Mouse (Mus musculus) large intestine, adult 2 months (tissue): ENCODE measurements around the gene Otop2. TPM values are rescaled to one million over a fixed set of nuclear protein-coding genes. Genes with fewer than 3 reads are reported as not detected.
A peak's percentile ranks its signal among the peaks of the same experiment; 100 is the strongest.

ENCODE experiments used
- DNase-seq: peaks from one replicate; pipeline ENCODE4 v3.0.0-alpha.2; 2012; ENCODE audit warnings: low read depth, low spot score
- WGBS: fragments of 180-500 bp; shearing (Covaris S2); methylation state at CpG from one replicate; pipeline ENCODE4 v1.1.7; 2018; 5-methylcytosine and 5-hydroxymethylcytosine counted together
- polyA plus RNA-seq: library from polyadenylated mRNA; depleted of rRNA; stranded (reverse); fragments of >200 nt; gene quantifications from 2 replicates; pipeline ENCODE4 v1.2.3, GENCODE M21; 2012; rRNA removed

Otop2 gene
- polyA plus RNA-seq, result 0.05 and 0.63 TPM in 2 replicates

DNA sequence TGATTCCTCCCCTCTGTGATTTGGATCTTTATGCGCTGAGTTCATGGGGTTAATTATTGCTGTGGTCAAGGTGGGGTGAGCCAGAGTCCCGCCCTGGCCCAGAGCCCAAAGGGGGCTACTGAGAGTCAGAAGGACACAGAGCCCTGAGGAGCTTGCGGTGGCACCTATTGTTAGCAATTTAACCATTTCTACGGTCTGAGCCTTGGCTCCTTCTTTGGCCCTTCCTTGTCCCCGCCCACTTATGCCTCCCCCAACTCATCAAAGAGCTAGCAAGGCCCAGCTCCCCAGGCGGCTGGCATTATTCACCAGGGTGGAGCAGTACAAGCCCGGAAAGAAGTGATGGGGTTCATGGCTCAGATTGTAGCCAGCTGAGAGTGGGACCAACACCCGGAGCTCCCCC, at the start of gene Otop2:
Gene Otop2 (plus strand): TSS at position 301 of the 400 bp plus-strand sequence.
- WGBS, result 36% methylated on average over 8 of the region's 8 CpGs

DNA sequence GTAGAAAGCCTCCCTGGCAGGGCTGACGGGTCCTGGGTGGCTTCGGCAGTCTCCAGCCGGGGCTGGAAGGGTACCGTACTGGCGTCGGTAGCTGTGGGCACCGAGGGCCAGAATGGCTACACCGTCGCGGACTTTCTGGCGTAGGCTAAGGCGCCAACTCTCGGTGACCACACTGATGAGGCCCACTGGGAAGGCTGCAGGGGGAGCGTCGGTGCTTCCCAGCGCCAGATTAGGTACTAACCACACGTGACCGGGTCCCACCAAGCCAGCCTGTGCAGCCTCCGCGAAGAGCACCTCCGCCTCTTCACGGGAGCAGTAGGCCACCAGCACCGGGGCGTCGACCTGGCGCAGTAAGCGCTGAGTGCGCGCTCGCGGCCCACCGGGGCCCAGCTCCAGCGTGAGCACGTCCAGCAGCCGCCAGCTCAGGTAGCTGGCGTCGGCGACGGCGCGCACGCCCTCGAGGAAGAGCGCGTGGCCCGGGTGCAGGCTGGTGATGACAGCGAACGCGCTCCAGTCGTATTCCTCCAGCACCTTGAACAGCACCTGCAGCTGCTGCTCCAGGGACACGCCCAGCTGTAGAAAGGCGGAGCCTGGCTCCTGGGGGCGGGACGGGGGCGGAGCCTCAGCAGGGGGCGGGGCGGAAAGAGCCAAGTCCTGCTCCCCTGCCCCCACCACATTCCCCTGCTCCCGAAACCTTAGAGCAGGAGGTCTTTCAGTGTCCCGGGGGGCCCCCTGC, 49.0 kb upstream of the Otop2 start:
- 18% methylated on average over 59 of the region's 59 CpGs for WGBS
- DNase-seq, result no peak

More for the DNA sequence above, at the start of gene Otop2:
- no peak for DNase-seq

DNA sequence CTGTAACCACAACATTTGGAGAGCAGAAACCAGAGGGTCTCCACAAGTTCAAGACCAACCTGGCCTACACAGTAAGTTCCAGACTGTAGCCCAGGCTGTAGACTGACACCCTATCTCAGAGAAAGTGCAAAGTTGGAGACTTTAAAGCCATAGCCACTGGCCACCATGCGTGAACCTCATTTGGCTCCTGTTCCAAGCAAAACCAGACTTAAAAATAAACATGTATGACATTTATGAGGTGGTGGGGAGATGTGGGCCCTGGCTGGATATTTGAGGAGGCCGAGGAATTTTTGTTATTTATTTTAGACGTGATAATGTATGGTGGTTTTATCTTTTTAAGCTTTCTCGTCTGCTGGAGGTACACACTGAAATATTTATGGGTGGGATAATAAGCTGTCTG, 47.8 kb upstream of the Otop2 start:
- no peak for DNase-seq
- 28% methylated on average over 4 of the region's 4 CpGs for WGBS

DNA sequence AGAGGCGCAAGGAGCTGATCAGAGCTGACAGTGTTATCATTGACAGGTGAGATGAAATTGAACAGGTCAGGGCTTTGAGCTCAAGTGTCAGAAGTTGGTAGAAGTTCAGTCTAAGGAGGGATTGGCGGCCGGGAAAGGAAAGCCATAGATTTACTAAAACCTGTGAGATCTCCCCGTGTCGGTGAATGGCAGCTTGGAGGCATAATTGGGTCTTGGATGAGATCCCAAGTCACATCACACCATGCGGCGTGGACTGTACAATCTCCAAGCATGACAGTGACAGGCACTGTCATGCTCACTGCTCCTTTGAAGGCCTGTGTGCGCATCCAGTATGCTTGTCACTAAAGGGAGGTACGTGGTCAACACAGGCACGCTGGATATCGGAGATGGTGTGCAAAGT, 44.0 kb upstream of the Otop2 start:
- WGBS, result 75% methylated on average over 11 of the region's 11 CpGs
- DNase-seq, result no peak

DNA sequence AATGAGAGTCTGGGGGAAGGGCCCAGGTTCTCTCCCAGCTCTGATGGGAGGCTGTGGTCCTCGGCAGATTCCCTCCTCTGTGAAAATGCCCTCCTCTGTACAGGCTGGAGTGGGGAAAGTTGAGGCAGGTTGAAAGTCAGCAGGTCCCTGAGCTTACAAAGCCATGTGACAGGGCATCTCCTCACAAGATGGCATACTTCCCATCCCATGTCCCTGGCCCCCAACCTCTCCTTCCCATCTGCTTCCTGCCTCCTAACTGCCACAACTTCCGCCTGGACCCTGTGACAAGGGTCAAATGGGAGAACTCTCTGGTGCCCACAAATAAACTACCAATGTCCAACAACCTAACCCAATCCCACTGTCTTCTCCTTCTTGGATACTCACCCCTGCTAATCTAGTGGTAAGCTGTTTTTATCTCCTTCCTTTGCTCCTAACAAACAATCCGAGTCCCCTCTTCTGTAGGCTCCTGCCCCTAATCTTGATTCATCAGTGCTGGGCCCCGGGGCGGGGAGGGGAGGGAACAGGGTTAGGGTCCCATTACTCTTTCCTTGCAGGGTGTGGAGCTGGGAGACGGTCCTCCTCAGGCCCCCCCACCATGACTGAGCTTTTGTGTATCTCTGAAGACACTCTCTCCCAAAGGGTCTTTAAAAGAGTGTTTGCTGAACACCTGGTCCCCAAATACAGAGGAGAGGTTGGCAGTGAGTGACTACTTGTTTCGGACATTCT, 42.7 kb upstream of the Otop2 start:
- WGBS, result 64% methylated on average over 7 of the region's 7 CpGs
- no peak for DNase-seq

DNA sequence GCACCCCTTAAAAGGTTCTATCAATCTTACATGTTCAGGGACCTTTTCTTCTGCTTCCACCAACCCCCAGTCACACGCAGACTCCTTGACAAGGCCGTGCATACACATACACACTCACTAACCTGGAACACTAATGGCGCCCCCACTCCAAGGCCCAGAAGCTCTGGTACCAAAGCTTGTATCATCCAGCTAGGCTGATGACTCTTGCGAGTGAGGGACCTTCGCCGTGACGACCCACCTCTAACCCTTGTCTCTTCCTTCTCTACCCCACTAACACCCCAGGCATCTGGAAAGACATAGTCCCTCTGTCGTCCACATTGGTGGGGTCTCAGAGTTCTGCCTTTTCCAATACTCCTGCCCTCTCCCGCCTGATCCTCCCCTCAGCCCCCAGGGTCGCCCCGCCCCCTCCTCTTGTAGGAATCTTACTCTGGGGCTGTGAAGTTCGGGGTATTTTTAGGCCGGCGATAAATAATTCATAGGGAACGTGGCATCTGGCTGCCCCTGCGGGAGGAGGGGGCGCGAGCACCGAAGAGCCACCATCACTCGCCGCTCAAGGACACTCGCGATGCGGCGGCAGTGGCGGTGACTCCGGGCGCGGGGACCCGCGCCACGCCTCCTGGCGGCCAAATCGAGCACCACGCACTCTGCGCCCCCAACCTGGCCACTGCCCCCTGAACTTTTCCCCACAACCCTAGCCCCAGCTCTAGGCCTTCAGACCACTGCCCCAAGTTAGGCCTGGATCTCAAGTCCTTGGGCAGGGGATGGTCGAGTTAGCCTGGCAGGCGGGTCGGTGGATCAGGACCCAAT, 41.9 kb upstream of the Otop2 start:
- no peak for DNase-seq
- WGBS, result 9% methylated on average over 39 of the region's 39 CpGs

DNA sequence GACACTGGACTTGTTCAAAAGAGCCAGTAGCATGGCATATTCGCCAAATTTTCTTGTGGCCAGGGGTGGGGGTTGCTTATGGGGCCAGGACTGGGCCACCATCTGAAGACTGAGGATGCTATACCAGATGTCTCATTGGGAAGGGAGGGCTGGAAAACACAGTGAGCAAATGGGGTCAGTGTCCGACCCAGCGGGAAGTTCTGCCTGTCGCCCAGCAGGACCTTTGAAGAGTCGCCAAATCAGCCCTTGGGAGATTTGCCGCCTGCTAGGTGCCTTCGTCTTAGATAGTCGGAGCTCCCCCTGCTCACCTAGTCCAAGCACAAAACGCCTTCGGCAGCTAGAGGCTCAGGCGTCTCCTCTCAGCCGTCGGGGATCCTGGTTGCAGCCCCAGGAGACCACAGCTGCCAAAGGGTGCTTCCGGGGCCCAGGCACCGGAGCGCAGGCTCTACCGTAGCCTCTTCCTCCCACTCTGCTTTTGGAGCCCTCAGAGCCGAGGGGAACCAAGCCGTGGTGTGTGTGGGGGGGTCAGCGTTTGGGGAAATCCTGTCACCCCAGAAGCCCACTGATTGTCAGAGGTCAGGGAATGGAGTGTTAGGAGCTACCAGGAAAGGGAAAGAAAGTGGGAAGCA, 41.1 kb upstream of the Otop2 start:
- 6% methylated on average over 20 of the region's 20 CpGs for WGBS
- DNase-seq, result no peak

DNA sequence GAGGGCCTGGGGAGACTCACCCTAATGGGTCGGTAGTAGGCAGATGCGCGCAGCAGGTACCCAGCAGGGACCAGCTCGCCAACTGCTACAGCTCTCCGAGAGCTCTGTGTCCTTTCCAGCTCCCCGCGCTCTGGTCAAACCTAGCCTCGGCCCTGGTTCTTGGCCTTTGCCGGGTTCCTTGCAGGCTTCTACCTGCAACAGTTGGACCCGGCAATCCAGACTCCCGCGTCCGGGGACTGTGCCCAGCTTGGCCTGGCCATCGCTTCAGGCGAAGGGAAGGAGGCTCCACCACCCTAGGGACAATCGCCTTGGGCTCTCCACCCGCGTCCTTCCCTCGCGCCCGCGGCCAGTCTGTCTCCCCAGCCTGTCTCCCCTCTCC, 40.6 kb upstream of the Otop2 start:
- whole genome bisulfite sequencing, result 5% methylated on average over 22 of the region's 22 CpGs
- DNase-seq, result no peak

DNA sequence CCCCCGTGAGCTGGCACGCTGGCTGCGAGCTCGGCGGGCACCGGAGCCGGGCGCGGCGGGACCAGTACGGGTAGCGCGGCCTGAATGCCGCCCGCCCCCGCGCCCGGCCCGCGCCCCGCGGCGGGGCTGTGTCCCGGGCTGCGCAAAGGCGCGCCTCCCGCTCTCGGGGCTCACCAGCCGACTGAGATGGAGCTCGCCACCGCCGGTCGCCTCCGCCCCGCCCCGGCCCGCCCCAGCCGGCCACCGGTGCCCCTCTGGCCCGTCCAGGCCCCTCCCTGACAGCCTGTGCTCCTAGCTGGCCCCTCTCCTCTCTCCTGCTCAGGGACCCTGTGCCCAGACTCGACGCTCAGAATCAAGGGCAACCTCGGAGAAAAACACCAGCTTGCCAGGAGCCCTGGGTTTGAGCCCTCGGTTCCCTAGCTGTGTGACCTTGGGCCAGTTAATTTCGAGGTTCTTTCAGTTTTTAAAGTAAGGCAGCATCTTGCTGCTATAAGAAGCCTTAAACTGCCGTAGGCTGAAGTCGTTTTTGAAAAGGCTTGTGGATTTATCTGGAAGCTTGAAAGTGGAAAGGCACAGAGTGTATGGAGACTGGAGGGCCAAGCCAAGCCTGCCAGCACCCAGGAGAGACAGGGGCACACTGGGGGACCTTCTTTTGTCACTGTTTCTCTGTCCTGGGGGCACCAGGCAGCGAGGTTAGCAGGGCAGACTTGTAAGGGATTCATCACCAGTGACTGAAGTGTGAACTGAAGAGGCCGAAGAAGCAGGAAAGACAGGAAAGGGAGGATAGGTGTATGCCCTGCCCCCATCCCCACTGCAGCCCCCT, 39.7 kb upstream of the Otop2 start, which contains the start of gene Grin2c:
Gene Grin2c (minus strand): TSS at position 183 of the 823 bp plus-strand sequence.
- WGBS, result 11% methylated on average over 50 of the region's 50 CpGs
- no peak for DNase-seq

DNA sequence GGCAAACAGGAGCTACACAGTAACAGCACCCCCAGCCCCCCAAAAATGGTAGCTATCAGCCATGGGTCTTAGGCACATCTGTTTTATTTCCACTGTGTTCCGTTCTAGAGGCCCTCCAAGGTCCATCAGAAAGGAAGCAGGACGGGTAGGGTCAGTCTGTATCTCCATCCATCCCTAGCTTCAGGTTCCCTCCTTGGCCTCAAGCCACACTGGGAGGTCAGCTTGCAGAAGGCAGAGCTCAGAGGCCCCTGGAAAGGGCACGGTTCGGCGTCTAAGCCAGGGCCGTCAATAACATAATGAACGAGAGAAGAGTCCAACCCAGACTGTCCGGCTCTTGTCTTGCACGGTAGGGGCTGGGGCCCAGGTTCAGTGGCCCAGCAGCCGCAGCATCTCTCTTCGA, 39.0 kb upstream of the Otop2 start:
- no peak for DNase-seq
- WGBS, result 90% methylated on average over 11 of the region's 11 CpGs

DNA sequence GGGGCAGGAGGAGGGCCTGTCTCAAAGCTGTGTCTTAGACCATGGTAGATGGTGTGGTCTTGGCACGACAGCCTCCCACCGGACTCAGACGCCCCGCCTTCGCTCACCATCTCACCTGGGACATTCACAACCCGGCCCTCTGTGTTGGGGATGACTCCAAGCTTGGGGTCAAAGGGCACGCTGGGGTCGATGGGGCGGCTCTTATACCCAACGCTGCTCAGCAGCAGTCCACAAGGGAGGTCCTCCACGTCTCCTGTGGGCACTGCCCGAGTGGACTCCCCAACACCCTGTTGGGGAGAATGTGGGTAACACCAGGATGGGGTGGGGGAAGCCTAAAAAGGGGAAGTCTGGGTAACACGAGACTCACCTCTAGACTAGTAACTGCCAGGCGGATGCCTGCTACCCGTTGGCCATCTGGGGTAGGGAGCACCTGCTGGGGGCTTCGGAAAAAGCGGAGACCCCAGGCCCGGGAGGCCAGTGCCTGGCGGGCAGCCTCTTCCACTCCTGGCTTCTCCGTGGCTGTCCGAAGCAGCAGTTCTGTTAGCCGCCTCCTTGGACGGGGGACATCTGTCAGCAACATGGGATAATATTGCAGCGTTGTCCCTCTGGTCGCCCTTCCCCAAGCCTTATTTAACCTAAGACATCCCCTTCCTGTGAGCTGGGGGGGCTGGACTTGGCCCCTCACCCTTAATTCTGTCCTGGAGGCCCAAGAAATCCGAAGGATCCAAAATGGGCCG, 37.5 kb upstream of the Otop2 start:
- 89% methylated on average over 27 of the region's 27 CpGs for WGBS

DNA sequence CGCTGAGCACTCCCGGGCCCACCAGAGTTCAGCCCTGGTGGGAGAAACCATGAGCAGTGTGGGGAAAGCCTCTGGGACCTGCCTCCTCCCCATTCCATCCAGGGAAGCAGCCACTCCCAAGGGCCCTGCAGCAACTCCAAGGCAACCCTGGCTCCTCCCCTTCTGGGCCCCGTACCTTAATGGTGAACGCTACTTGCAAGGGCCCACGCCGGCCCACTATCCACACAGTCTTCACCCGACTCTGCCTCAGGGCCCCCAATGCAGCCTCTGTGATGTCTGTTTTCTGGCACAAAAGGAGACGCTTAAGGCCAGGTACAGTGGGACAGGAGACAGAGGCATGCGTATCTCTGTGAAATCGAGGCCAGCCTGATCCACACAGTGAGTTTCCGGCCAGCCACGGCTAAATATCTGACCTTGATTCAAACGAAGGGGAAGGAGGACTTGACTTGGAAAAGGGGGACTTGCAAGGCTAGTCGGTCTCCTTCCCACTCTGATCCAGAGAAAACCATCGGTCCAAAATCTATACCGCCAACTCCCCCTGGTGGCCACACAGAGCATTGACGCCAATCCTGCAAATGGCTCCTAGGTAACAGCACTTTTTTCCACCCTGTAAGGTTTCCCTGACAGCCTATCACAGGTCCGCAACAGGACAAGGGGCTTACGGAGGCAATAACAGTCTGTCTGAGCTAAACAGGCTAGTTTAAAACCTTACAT, 36.7 kb upstream of the Otop2 start:
- DNase-seq, result peak; percentile 32
- 35% methylated on average over 19 of the region's 19 CpGs for WGBS

More for the DNA sequence above, 37.5 kb upstream of the Otop2 start:
- no peak for DNase-seq

DNA sequence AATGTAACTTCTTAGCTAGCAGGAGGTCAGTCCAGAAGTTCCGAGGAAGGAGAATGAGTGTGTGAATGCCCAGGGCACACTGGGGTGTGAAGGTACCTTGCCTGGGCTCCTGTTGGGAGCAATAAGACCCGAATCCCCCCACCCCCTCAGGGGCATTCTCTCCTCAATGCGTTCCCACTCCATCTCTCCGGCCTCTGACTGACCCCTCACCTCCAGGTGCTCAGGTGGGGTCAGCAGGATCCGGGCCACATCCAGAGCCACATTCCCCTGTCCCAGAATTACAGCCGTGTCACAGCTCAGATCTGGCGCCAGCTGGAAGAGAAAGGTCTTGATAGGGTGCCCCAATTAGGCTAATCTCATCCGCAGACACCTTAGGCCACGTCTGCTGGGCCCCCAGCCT, 35.9 kb upstream of the Otop2 start:
- 83% methylated on average over 9 of the region's 9 CpGs for WGBS
- DNase-seq, result no peak

DNA sequence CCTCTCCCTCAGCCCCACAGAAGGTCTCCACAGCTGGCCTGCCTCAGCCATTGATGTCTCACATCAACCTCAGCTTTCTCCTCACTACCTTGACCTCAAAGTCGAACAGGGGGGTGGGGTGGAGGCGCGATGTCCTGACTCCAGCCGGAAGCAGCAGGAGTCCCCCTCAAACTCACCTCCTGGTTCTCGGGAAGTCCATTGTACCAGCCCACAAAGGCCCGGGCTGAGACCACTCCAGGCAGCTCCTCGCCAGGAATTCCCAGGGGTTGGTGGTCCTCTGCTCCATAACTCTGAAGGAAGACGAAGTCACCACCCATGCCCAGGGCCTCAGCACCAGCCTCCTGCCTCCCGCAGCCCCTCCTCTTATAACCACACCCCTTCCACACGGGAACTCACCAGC, 35.5 kb upstream of the Otop2 start:
- WGBS, result 81% methylated on average over 10 of the region's 10 CpGs
- DNase-seq, result no peak

DNA sequence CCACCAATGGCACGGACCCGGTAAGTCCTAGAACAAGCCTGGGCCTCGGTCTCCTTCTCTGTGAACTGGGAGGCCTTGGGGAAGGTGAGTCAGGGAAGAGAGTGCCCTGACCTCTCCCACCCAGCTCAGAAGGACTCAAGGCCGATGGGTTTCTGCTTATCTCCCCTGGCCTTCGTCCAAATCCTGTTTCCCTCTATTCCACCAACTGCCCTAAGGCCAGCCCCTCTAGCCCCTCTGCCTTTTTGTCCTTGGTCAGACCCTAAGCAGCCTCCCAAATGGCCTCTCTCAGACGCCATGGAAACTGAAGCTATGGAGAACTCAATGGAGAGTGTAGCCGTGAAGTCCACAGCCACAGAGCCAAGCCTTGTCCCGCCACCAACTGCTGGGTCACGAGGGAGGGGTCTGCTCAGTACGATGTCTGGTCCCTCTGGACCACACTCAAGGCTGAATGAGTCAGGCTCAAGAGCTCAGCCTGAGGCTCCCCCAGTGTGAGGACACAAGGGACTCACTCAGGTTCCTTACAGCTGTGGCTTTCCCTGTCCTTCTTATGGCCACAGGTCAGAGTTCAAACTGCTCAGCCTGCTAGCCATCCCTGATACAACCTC, 34.0 kb upstream of the Otop2 start:
- WGBS, result 74% methylated on average over 10 of the region's 10 CpGs
- DNase-seq, result no peak

DNA sequence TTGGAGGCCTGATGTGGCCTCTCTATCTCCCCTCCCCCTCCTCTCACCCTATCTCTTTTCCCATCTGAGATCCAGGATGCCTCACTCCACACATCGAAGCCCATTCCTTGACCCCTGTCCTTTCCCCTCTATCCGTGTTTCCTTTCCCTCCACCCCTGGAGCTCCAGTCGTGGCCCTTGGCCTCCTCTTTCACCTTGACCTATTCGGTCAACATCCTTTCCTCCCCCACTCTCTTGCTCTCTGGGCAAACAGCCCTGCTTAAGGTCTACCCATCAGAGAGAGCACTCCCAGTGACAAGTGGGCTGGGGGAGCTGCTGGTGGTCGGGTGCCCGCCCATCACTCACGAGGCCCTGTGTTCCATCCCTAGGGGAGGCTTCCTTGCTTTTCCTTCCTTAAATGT, 33.2 kb upstream of the Otop2 start:
- DNase-seq, result no peak
- 67% methylated on average over 7 of the region's 7 CpGs for WGBS

DNA sequence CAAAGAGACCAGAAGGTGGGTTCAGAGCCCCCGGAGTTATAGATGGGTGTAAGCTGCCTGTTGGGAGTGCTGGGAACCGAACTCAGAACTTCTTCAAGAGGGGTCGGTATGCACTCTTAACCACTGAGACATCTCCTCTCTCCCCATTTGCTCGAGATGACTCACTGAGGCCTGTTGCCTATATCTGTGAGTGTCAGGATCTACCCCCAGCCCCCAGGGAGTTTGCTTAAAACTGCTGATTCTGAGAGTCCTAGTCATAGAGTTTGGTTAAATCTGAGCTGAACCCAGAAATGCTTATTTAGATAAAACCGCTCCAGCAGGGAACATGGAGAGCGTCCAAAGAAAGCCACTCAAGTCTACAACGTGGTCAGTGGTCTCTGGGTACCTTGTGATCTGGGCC, 32.8 kb upstream of the Otop2 start:
- DNase-seq, result no peak
- WGBS, result 83% methylated on average over 7 of the region's 7 CpGs
